Mouse (Mus musculus): ENCODE measurements around the gene Ankrd55. TPM values are rescaled to one million over a fixed set of nuclear protein-coding genes. Genes with fewer than 3 reads are reported as not detected.
"Not testable (repeated sequence)": the region's sequence is repeated elsewhere in the genome, so short reads cannot be mapped to it uniquely, and the experiment has no call there.

Gene Ankrd55
- total and polyA plus RNA-seq, 2 experiments from 2014 or later = 12.0 to 16.5 TPM

DNA sequence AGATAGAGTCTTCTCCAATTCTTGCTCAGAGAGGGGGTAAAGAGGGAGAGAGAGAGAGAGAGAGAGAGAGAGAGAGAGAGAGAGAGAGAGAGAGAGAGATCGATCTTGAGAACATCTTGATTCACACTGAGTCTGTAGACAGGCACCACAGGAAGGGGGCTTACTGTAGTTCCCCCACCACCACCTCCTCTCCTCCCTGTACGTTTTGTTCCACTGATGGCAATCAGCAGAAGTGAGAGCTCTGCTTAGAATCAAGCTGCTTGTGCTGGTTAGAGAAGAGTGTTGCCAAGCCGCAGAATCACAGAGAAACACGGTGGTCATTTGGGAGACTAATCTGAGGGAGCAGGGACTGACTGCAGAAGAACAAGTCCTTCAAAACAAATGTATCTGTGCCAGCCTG, 1.7 kb downstream of the Ankrd55 start:
- H3K9ac ChIP-seq (replicated peaks; ENCODE audit: low read length) = peak overlapping the region; percentile 19; the same call in 1 of the 2 replicates
- H3K36me3 ChIP-seq (ENCODE audit: insufficient read depth, low read length) = no peaks in the 10 kb centered on the region
- DNase-seq (ENCODE audit: low spot score) = peak; percentile 20
- WGBS = 36% methylated on average over 4 of the region's 4 CpGs
- peak overlapping the region; percentile 57 for H3K4me2 ChIP-seq (ENCODE audit: low read depth, low read length)
- peak overlapping the region; percentile 87 for H3K27ac ChIP-seq
- no peaks in the 10 kb centered on the region for H3K9me3 ChIP-seq (ENCODE audit: low read length)
- no peak for TF ChIP-seq CTCF (IDR thresholded peaks at IDR 0.05; ENCODE audit: low read depth)
- H3K27me3 ChIP-seq (ENCODE audit: insufficient read depth, low read length) = no peaks in the 10 kb centered on the region
- no peak for ATAC-seq
- H3K4me3 ChIP-seq (ENCODE audit: low read length) = peak overlapping the region; percentile 41
- peaks cover 9% of the 10 kb centered on the region; the same call in 1 of the 2 replicates for H3K4me1 ChIP-seq (ENCODE audit: insufficient read depth, low read length)

DNA sequence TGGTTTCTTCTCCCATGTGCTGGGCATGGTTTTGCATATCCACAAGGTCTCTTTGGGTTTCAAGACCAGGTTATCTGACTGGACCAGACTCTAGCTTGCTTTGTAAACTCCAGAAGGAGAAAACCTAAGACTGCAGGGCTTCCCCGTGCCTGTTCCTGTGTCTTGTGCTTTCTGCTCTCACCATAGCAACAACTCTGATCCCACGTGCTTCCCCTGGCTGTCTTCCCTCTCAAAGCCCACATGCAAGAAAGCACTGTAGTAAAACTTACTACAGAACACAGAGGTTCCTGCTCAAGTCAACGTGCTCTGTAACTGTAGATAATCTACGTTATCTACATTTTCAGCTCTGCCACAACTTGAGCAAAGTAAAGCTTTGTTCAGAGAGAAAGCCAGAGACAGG, 4.2 kb downstream of the Ankrd55 start:
- Histone ChIP-seq H3K4me2 (ENCODE audit: low read depth, low read length) (no peak overlapping the region), H3K27ac (no peak overlapping the region), H3K36me3 (ENCODE audit: insufficient read depth, low read length) (no peaks in the 10 kb centered on the region), H3K9me3 (ENCODE audit: low read length) (no peaks in the 10 kb centered on the region), H3K4me1 (ENCODE audit: insufficient read depth, low read length) (peaks cover 9% of the 10 kb centered on the region; the same call in 1 of the 2 replicates), H3K9ac (replicated peaks; ENCODE audit: low read length) (no peak overlapping the region), H3K27me3 (ENCODE audit: insufficient read depth, low read length) (no peaks in the 10 kb centered on the region), H3K4me3 (ENCODE audit: low read length) (no peak overlapping the region)
- TF ChIP-seq CTCF (IDR thresholded peaks at IDR 0.05; ENCODE audit: low read depth) = no peak
- WGBS = 40% methylated on average over 4 of the region's 4 CpGs
- no peak for DNase-seq (ENCODE audit: low spot score)
- no peak for ATAC-seq

DNA sequence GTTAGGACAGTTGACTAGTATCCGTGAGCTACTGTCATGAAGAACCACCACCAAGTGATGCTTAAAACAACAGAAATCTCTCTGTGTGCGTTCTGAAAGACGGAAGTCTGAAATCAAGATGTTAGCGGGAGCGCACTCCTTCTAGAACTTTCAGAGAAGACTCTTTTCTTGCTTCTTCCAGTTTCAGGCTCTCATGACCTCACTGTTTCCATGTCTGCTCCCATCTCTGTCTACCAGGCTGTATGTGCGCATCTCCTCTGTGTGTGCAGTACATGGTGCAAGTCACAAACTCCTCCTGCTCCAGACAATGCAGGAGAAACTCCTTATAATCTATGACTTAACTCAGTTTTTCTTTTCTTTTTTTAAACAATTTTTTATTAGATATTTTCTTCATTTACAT, 4.8 kb downstream of the Ankrd55 start:
- 94% methylated on average over 6 of the region's 6 CpGs for whole genome bisulfite sequencing
- no peak for ATAC-seq

DNA sequence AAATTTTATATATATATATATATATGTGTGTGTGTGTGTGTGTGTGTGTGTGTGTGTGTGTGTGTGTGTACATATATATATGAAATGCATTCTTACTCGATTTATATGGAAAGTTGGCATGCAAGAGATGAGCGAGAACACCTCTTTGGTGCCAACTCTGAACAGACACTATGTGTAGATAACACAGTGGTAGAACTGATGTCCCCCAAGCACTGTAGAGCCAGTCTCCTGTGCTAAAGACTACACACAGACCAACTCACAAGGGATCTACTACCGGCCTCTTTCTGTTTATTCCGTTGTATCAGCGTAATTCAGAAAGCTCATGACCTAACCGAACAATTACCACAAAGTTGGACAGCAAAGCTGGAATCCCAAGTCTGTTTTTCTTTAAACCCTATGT, 6.2 kb downstream of the Ankrd55 start:
- H3K4me3 ChIP-seq (ENCODE audit: low read length) = no peak overlapping the region
- DNase-seq (ENCODE audit: low spot score) (no peak), ATAC-seq (no peak)
- no peak overlapping the region for H3K9ac ChIP-seq (replicated peaks; ENCODE audit: low read length)
- no peak overlapping the region for H3K4me2 ChIP-seq (ENCODE audit: low read depth, low read length)
- no peaks in the 10 kb centered on the region for H3K36me3 ChIP-seq (ENCODE audit: insufficient read depth, low read length)
- TF ChIP-seq CTCF (IDR thresholded peaks at IDR 0.05; ENCODE audit: low read depth) = no peak
- H3K27me3 ChIP-seq (ENCODE audit: insufficient read depth, low read length) = no peaks in the 10 kb centered on the region
- 93% methylated on average over 6 of the region's 6 CpGs for WGBS
- peaks cover 6% of the 10 kb centered on the region; the same call in 1 of the 2 replicates for H3K4me1 ChIP-seq (ENCODE audit: insufficient read depth, low read length)
- no peak overlapping the region for H3K27ac ChIP-seq
- no peaks in the 10 kb centered on the region for H3K9me3 ChIP-seq (ENCODE audit: low read length)

More for the DNA sequence above, 4.8 kb downstream of the Ankrd55 start:
- Histone ChIP-seq H3K4me2 (ENCODE audit: low read depth, low read length) (no peak overlapping the region), H3K27me3 (ENCODE audit: insufficient read depth, low read length) (no peaks in the 10 kb centered on the region), H3K4me1 (ENCODE audit: insufficient read depth, low read length) (peaks cover 6% of the 10 kb centered on the region; the same call in 1 of the 2 replicates), H3K9me3 (ENCODE audit: low read length) (no peaks in the 10 kb centered on the region), H3K36me3 (ENCODE audit: insufficient read depth, low read length) (no peaks in the 10 kb centered on the region), H3K9ac (replicated peaks; ENCODE audit: low read length) (no peak overlapping the region), H3K4me3 (ENCODE audit: low read length) (no peak overlapping the region), H3K27ac (no peak overlapping the region)
- TF ChIP-seq CTCF (IDR thresholded peaks at IDR 0.05; ENCODE audit: low read depth) = no peak
- DNase-seq (ENCODE audit: low spot score) = no peak

DNA sequence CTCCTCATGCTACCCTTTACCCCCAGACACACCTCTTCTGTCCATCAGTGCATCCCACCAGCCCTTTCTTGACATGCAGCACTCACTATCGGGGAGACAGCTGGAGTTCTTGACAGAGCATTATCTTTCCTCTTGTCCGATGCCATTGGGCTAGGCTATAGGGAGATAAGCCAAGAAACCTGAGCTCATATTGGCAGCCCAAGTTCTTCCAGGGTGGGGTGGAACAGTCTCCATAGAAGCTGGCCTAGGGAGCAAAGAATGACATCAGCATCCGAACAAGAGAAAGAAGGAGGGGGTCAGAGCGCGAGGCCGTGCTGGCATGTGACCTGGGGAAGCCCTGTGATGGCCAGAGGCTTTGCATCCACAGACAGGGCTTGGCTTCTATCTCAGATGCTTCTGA, 9.5 kb downstream of the Ankrd55 start:
- Histone ChIP-seq H3K27me3 (ENCODE audit: insufficient read depth, low read length) (no peaks in the 10 kb centered on the region), H3K4me1 (ENCODE audit: insufficient read depth, low read length) (no peaks in the 10 kb centered on the region), H3K4me2 (ENCODE audit: low read depth, low read length) (no peak overlapping the region), H3K9me3 (ENCODE audit: low read length) (no peaks in the 10 kb centered on the region), H3K36me3 (ENCODE audit: insufficient read depth, low read length) (no peaks in the 10 kb centered on the region), H3K9ac (replicated peaks; ENCODE audit: low read length) (no peak overlapping the region), H3K4me3 (ENCODE audit: low read length) (no peak overlapping the region), H3K27ac (no peak overlapping the region)
- no peak for DNase-seq (ENCODE audit: low spot score)
- no peak for ATAC-seq
- 76% methylated on average over 6 of the region's 6 CpGs for WGBS
- no peak for TF ChIP-seq CTCF (IDR thresholded peaks at IDR 0.05; ENCODE audit: low read depth)

DNA sequence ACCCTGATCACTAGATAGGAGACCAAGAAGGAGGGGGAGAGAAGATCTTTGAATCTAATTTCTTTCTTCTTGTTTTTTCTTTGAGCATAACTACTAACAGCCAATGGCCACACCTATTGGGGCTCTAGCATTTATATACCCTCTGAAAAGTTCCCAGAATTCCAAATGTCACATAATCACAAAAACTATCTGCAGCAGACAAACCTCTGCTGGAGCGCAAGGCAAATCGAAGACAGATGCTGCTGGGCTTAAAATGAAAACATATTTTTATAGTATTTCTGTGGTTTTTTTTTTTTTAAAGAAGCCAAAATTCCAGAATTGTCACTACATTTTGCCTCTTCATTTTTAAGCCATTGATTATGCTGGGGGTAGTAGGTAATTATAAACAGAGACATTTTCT, 15.2 kb downstream of the Ankrd55 start:
- no peaks in the 10 kb centered on the region for H3K27me3 ChIP-seq (ENCODE audit: insufficient read depth, low read length)
- no peak overlapping the region for H3K9ac ChIP-seq (replicated peaks; ENCODE audit: low read length)
- 100% methylated on average over 2 of the region's 2 CpGs for WGBS
- TF ChIP-seq CTCF (IDR thresholded peaks at IDR 0.05; ENCODE audit: low read depth) = no peak
- no peak overlapping the region for H3K4me3 ChIP-seq (ENCODE audit: low read length)
- H3K27ac ChIP-seq = no peak overlapping the region
- no peaks in the 10 kb centered on the region for H3K4me1 ChIP-seq (ENCODE audit: insufficient read depth, low read length)
- no peak for ATAC-seq
- no peaks in the 10 kb centered on the region for H3K9me3 ChIP-seq (ENCODE audit: low read length)
- DNase-seq (ENCODE audit: low spot score) = no peak
- H3K4me2 ChIP-seq (ENCODE audit: low read depth, low read length) = no peak overlapping the region
- H3K36me3 ChIP-seq (ENCODE audit: insufficient read depth, low read length) = no peaks in the 10 kb centered on the region

DNA sequence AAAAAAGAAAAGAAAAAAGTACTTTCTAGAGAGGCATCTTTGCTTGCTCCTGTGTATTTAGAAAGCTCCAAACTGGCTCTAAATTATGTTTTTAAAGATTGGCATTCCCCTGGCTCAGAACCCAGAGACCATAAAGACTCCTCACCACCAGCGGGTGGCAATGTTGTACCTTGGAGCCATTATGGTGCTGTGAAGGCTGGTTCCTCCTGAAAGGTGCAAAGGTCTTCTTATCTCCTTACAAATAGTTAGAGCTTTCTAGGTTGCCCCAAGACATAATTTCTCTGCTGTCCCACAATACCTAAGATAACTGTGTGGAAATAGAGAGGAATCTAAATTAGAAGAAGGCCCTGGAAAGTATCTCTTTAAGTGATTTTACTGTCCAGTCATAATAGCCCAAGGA, 20.4 kb downstream of the Ankrd55 start:
- H3K9ac ChIP-seq (replicated peaks; ENCODE audit: low read length) = no peak overlapping the region
- WGBS = 33% methylated on average over 1 of the region's 1 CpGs
- H3K27me3 ChIP-seq (ENCODE audit: insufficient read depth, low read length) = no peaks in the 10 kb centered on the region
- H3K4me1 ChIP-seq (ENCODE audit: insufficient read depth, low read length) = no peaks in the 10 kb centered on the region
- ATAC-seq = no peak
- peak; percentile 59 for DNase-seq (ENCODE audit: low spot score)
- H3K36me3 ChIP-seq (ENCODE audit: insufficient read depth, low read length) = no peaks in the 10 kb centered on the region
- no peak overlapping the region for H3K4me2 ChIP-seq (ENCODE audit: low read depth, low read length)
- H3K9me3 ChIP-seq (ENCODE audit: low read length) = no peaks in the 10 kb centered on the region
- no peak overlapping the region for H3K27ac ChIP-seq
- no peak overlapping the region for H3K4me3 ChIP-seq (ENCODE audit: low read length)
- TF ChIP-seq CTCF (IDR thresholded peaks at IDR 0.05; ENCODE audit: low read depth) = peak; percentile 68

DNA sequence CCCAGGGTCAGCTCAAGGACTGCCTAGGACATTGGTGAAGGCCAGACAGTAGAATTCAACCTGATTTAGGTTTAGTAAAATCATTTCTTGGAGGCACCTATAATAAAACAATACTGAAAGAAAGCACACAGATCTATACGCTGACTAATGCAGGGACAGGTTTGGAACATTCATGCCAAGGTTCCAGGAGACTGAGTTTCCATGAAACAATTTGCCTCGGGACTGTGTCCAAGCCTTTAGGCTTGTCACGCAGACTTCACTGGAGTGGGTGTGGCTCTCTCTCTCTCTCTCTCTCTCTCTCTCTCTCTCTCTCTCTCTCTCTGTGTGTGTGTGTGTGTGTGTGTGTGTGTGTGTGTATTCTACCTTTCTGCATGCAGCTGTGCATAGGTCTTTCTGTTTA, 23.4 kb downstream of the Ankrd55 start:
- not testable (repeated sequence) for H3K27me3 ChIP-seq (ENCODE audit: insufficient read depth, low read length); H3K4me3 ChIP-seq (ENCODE audit: low read length); H3K9ac ChIP-seq (replicated peaks; ENCODE audit: low read length); H3K27ac ChIP-seq; DNase-seq (ENCODE audit: low spot score); H3K4me2 ChIP-seq (ENCODE audit: low read depth, low read length); H3K4me1 ChIP-seq (ENCODE audit: insufficient read depth, low read length); H3K36me3 ChIP-seq (ENCODE audit: insufficient read depth, low read length); H3K9me3 ChIP-seq (ENCODE audit: low read length); ATAC-seq
- 63% methylated on average over 3 of the region's 3 CpGs for WGBS
